8 mouse cellular contexts compared by ENCODE assay signal in the genomic region with DNA sequence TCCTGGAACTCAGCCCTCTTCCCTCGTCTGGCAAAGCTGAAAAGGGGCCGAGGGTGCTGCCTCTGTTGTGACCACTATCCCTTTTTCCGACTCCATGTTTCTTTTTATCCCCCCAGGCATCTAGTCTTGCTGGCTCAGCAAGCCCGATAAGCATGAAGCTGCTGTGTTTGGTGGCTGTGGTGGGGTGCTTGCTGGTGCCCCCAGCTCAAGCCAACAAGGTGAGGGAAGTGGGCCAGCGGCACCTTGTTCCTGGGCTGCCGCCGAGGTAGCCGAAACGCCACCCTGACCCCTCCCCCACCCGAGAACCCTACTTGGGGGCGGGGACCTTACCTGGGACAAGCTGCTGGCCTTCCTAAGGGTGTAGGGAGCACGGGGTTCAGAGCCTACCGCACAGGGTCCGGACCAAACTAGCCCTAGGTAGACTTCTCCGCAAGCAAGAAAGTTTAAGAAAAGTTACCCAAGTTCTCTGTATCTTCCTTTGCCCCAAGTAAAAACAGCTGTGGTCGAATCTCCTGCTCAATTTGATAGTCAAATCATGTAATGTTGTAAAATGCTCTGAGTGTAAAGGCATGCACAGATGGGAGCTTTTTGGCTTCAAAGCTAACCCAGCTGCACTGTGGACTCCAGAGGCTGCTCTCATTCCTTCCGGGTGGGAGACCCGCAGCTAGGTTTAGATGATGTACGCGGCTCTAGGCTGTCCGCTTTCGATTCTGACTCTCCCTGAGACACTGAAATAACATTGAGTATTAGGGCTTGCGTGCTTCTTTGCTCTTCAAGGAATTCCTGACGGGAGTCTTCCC. TPM values are rescaled to one million over a fixed set of nuclear protein-coding genes. Genes with fewer than 3 reads are reported as not detected.
DNase-seq lines count a peak whose midpoint lies in the region; ATAC-seq lines count a peak whose summit lies in the region.

No protein-coding gene starts in this region.

- H3K9me3 ChIP-seq in neural tube, embryonic 11.5 days (ENCODE audit: control insufficient read depth, low read length) = no peaks in the 10 kb centered on the region
- no peaks in the 10 kb centered on the region for H3K9me3 ChIP-seq in forebrain, embryonic 13.5 days (replicated peaks)
- no peaks in the 10 kb centered on the region for H3K9me3 ChIP-seq in intestine, embryonic 16.5 days (ENCODE audit: control insufficient read depth, low read length)

- ATAC-seq in neural tube, embryonic 11.5 days (ENCODE audit: insufficient read depth, low FRiP score, low TSS enrichment) = peak; percentile 37
- peak; percentile 26 for ATAC-seq in forebrain, embryonic 13.5 days
- ATAC-seq in intestine, embryonic 16.5 days = peak; percentile 49

- no peaks in the 10 kb centered on the region; the same call in 1 of the 2 replicates for H3K36me3 ChIP-seq in neural tube, embryonic 11.5 days (ENCODE audit: control insufficient read depth, insufficient read depth, low read length)
- peaks cover 33% of the 10 kb centered on the region for H3K36me3 ChIP-seq in forebrain, embryonic 13.5 days (ENCODE audit: poor library complexity, severe bottlenecking)
- H3K36me3 ChIP-seq in intestine, embryonic 16.5 days (ENCODE audit: control insufficient read depth, insufficient read depth, low read length) = 0 out of 2 replicates have a peak, but pooled peaks cover 3% of the 10 kb centered on the region

- DNase-seq in neural tube, embryonic 11.5 days (ENCODE audit: low spot score) = no peak
- DNase-seq in neural tube, embryonic 10.5 days (ENCODE audit: extremely low spot score, low spot score) = no peak
- peak; percentile 50 to 60 for DNase-seq in lung, adult 18-20 months
- DNase-seq in ovary, postnatal 14 days (ENCODE audit: low spot score) = peak; percentile 18
- no peak for DNase-seq in layer of hippocampus, adult 9-11 months

- 8% methylated on average over 24 of the region's 24 CpGs for WGBS in neural tube, embryonic 11.5 days
- 7% methylated on average over 24 of the region's 24 CpGs for WGBS in forebrain, embryonic 13.5 days
- 3% methylated on average over 24 of the region's 24 CpGs for WGBS in intestine, embryonic 16.5 days

- peak overlapping the region; percentile 80 for H3K4me3 ChIP-seq in neural tube, embryonic 11.5 days (ENCODE audit: low read depth, low read length)
- peak overlapping the region; percentile 80 for H3K4me3 ChIP-seq in brown adipose tissue, adult 24 weeks (ENCODE audit: insufficient read depth, low read depth, low read length)
- H3K4me3 ChIP-seq in forebrain, embryonic 13.5 days = peak overlapping the region; percentile 69
- H3K4me3 ChIP-seq in intestine, embryonic 16.5 days (ENCODE audit: low read length) = peak overlapping the region; percentile 83

- H3K4me2 ChIP-seq in neural tube, embryonic 11.5 days (ENCODE audit: low read depth) = peak overlapping the region; percentile 91
- peak overlapping the region; percentile 94 for H3K4me2 ChIP-seq in forebrain, embryonic 13.5 days
- peak overlapping the region; percentile 95 for H3K4me2 ChIP-seq in intestine, embryonic 16.5 days (ENCODE audit: low read depth, low read length)

- H3K9ac ChIP-seq in neural tube, embryonic 11.5 days (ENCODE audit: low read length) = peak overlapping the region; percentile 94
- H3K9ac ChIP-seq in forebrain, embryonic 13.5 days = peak overlapping the region; percentile 85
- H3K9ac ChIP-seq in intestine, embryonic 16.5 days (ENCODE audit: low read depth, low read length) = peak overlapping the region; percentile 88

- H3K27me3 ChIP-seq in neural tube, embryonic 11.5 days (ENCODE audit: control insufficient read depth, insufficient read depth, low read length) = no peaks in the 10 kb centered on the region
- no peaks in the 10 kb centered on the region for H3K27me3 ChIP-seq in forebrain, embryonic 13.5 days
- no peaks in the 10 kb centered on the region for H3K27me3 ChIP-seq in intestine, embryonic 16.5 days (replicated peaks; ENCODE audit: control insufficient read depth, insufficient read depth, low read length)

- H3K27ac ChIP-seq in neural tube, embryonic 11.5 days (ENCODE audit: low read depth, low read length) = no peak overlapping the region; the same call in 1 of the 2 replicates
- no peak overlapping the region for H3K27ac ChIP-seq in brown adipose tissue, adult 24 weeks (replicated peaks; ENCODE audit: low read depth, low read length)
- peak overlapping the region; percentile 27; the same call in 1 of the 2 replicates for H3K27ac ChIP-seq in forebrain, embryonic 13.5 days
- H3K27ac ChIP-seq in intestine, embryonic 16.5 days (ENCODE audit: low read length) = peak overlapping the region; percentile 73

- peaks cover 11% of the 10 kb centered on the region; the same call in 1 of the 2 replicates for H3K4me1 ChIP-seq in neural tube, embryonic 11.5 days (ENCODE audit: control insufficient read depth, insufficient read depth, low read length)
- H3K4me1 ChIP-seq in brown adipose tissue, adult 24 weeks (ENCODE audit: control insufficient read depth, insufficient read depth, insufficient read length, low read length) = no peaks in the 10 kb centered on the region
- peaks cover 18% of the 10 kb centered on the region for H3K4me1 ChIP-seq in forebrain, embryonic 13.5 days
- peaks cover 14% of the 10 kb centered on the region for H3K4me1 ChIP-seq in intestine, embryonic 16.5 days (ENCODE audit: control insufficient read depth, insufficient read depth, low read length)

RNA-seq across cellular contexts. Expression of a gene that starts 10.6 kb away (rescaled TPM):
- 64.6 and 79.4 TPM in 2 replicates for polyA plus RNA-seq in neural tube, embryonic 11.5 days (2014; fragmentation: Nextera tagmentation; extraction: Ambion mirVana)
- 20.0 and 26.3 TPM in 2 replicates for polyA plus RNA-seq in brown adipose tissue, adult 24 weeks (2012; ENCODE audit: insufficient read depth, insufficient read length, missing spikeins)
- 130 and 149 TPM in 2 replicates for polyA plus RNA-seq in forebrain, embryonic 13.5 days (2015; fragmentation: Nextera tagmentation; extraction: Ambion mirVana)
- 165 and 182 TPM in 2 replicates for polyA plus RNA-seq in intestine, embryonic 16.5 days (2015; fragmentation: Nextera tagmentation; extraction: Ambion mirVana)

RNA-seq across cellular contexts. Expression of a gene that starts 12.4 kb away (rescaled TPM):
- not detected in 2 replicates for polyA plus RNA-seq in neural tube, embryonic 11.5 days (2014; fragmentation: Nextera tagmentation; extraction: Ambion mirVana)
- not detected in 2 replicates for polyA plus RNA-seq in brown adipose tissue, adult 24 weeks (2012; ENCODE audit: insufficient read depth, insufficient read length, missing spikeins)
- not detected in 2 replicates for polyA plus RNA-seq in forebrain, embryonic 13.5 days (2015; fragmentation: Nextera tagmentation; extraction: Ambion mirVana)
- polyA plus RNA-seq in intestine, embryonic 16.5 days (2015; fragmentation: Nextera tagmentation; extraction: Ambion mirVana) = 0.05 and 0.09 TPM in 2 replicates

RNA-seq across cellular contexts. Expression of a gene that starts 32.0 kb away (rescaled TPM):
- not detected in 2 replicates for polyA plus RNA-seq in neural tube, embryonic 11.5 days (2014; fragmentation: Nextera tagmentation; extraction: Ambion mirVana)
- not detected in 2 replicates for polyA plus RNA-seq in brown adipose tissue, adult 24 weeks (2012; ENCODE audit: insufficient read depth, insufficient read length, missing spikeins)
- not detected in 2 replicates for polyA plus RNA-seq in forebrain, embryonic 13.5 days (2015; fragmentation: Nextera tagmentation; extraction: Ambion mirVana)
- polyA plus RNA-seq in intestine, embryonic 16.5 days (2015; fragmentation: Nextera tagmentation; extraction: Ambion mirVana) = not detected in 2 replicates

RNA-seq across cellular contexts. Expression of a gene that starts 34.0 kb away (rescaled TPM):
- 0.73 and 1.2 TPM in 2 replicates for polyA plus RNA-seq in neural tube, embryonic 11.5 days (2014; fragmentation: Nextera tagmentation; extraction: Ambion mirVana)
- 3.4 and 11.1 TPM in 2 replicates for polyA plus RNA-seq in brown adipose tissue, adult 24 weeks (2012; ENCODE audit: insufficient read depth, insufficient read length, missing spikeins)
- polyA plus RNA-seq in forebrain, embryonic 13.5 days (2015; fragmentation: Nextera tagmentation; extraction: Ambion mirVana) = 0.31 TPM in 1 of 2 replicates, not detected in the other
- polyA plus RNA-seq in intestine, embryonic 16.5 days (2015; fragmentation: Nextera tagmentation; extraction: Ambion mirVana) = 0.04 TPM in 1 of 2 replicates, not detected in the other

Comparison
In these comparisons a context has a peak if more than half of its experiments do, and no peak if none do; other contexts are left out.
1. DNase-seq: peak in lung, adult 18-20 months (2 of 2) and ovary, postnatal 14 days (single experiment); none in neural tube, embryonic 11.5 days (single experiment), neural tube, embryonic 10.5 days (single experiment) and layer of hippocampus, adult 9-11 months (single experiment).
2. H3K27ac ChIP-seq: peak in forebrain, embryonic 13.5 days (single experiment) and intestine, embryonic 16.5 days (single experiment); none in neural tube, embryonic 11.5 days (single experiment) and brown adipose tissue, adult 24 weeks (single experiment).
3. Peak in every context shown above with its lines, with median percentiles within 50 percentile points of each other: ATAC-seq, H3K4me2 ChIP-seq, H3K4me3 ChIP-seq and H3K9ac ChIP-seq.